Mouse (Mus musculus): ENCODE data around the gene Zfp784. TPM values are rescaled to one million over a fixed set of nuclear protein-coding genes. Genes with fewer than 3 reads are reported as not detected.

Gene Zfp784
- total and polyA plus RNA-seq, 3 experiments, result 0.96 to 2.9 TPM; not detected in 1

DNA sequence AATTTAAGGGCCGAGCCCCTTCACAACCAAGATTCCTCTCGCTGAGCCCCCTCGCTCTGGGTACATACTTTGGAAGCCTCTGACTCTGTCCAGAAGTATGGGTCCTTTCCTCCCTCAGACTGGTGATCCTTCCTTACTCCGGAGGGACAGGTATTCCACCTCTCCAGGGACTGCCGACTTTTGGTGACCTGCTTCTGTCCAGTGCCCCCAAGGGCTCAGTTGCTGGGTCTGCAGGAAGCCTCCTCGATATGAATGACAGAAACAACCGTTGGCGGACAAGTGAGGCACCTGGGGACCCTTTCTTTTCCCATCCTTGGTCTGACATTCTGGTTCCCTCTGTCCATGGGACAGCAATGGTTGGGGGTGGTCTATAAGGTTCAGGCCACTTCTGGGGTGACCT lies 19.1 kb upstream of the Zfp784 start:
- Histone ChIP-seq H3K27ac (ENCODE audit: control insufficient read depth, low read depth, low read length) (no peak overlapping the region), H3K9ac (ENCODE audit: control insufficient read depth, low read depth, low read length, poor library complexity, severe bottlenecking) (no peak overlapping the region), H3K4me3 (ENCODE audit: control insufficient read depth in 1 of 2, insufficient read depth in 1 of 2, low read depth in 2 of 2, low read length in 2 of 2) (no peak overlapping the region)

GRCm38 (mm10) chr7:5056651-5057263 lies 18.5 kb upstream of the Zfp784 start:
- H3K27ac ChIP-seq (ENCODE audit: control insufficient read depth, low read depth, low read length), result no peak overlapping the region
- no peak for TF ChIP-seq BHLHE40 (IDR thresholded peaks at IDR 0.05; ENCODE audit: borderline replicate concordance, low read depth, low read length)
- TF ChIP-seq RCOR1 (IDR thresholded peaks at IDR 0.05; ENCODE audit: low read depth, low read length), result no peak
- H3K79me2 ChIP-seq (ENCODE audit: control insufficient read depth, insufficient read depth, low read length, poor library complexity), result peaks cover 3% of the 10 kb centered on the region; the same call in 1 of the 2 replicates
- H3K4me3 ChIP-seq (ENCODE audit: control insufficient read depth in 1 of 2, insufficient read depth in 1 of 2, low read depth in 2 of 2, low read length in 2 of 2), result no peak overlapping the region
- H3K36me3 ChIP-seq (ENCODE audit: control insufficient read depth in 1 of 2, insufficient read depth in 2 of 2, low read length in 2 of 2), result no peaks in the 10 kb centered on the region
- peaks cover 0 to 5% of the 10 kb centered on the region in 2 experiments; a peak in 1 of 4 replicates for H3K4me1 ChIP-seq (ENCODE audit: control insufficient read depth in 1 of 2, insufficient read depth in 2 of 2, low read length in 2 of 2)
- H3K9me3 ChIP-seq (replicated peaks; ENCODE audit: insufficient read depth, low read length), result no peaks in the 10 kb centered on the region
- H3K9ac ChIP-seq (ENCODE audit: control insufficient read depth, low read depth, low read length, poor library complexity, severe bottlenecking), result no peak overlapping the region
- no peaks in the 10 kb centered on the region for H3K27me3 ChIP-seq (ENCODE audit: control insufficient read depth in 1 of 2, insufficient read depth in 2 of 2, low read length in 2 of 2)
- DNase-seq (ENCODE audit: low read depth, low spot score), result no peak

More for the DNA sequence above, 19.1 kb upstream of the Zfp784 start:
- Histone ChIP-seq H3K4me1 (ENCODE audit: control insufficient read depth in 1 of 2, insufficient read depth in 2 of 2, low read length in 2 of 2) (peaks cover 0 to 5% of the 10 kb centered on the region in 2 experiments; a peak in 1 of 4 replicates), H3K27me3 (ENCODE audit: control insufficient read depth in 1 of 2, insufficient read depth in 2 of 2, low read length in 2 of 2) (no peaks in the 10 kb centered on the region), H3K79me2 (ENCODE audit: control insufficient read depth, insufficient read depth, low read length, poor library complexity) (peaks cover 7% of the 10 kb centered on the region; the same call in 1 of the 2 replicates), H3K36me3 (ENCODE audit: control insufficient read depth in 1 of 2, insufficient read depth in 2 of 2, low read length in 2 of 2) (no peaks in the 10 kb centered on the region), H3K9me3 (replicated peaks; ENCODE audit: insufficient read depth, low read length) (no peaks in the 10 kb centered on the region)
- TF ChIP-seq BHLHE40 (IDR thresholded peaks at IDR 0.05; ENCODE audit: borderline replicate concordance, low read depth, low read length), result no peak
- TF ChIP-seq CHD2 (IDR thresholded peaks at IDR 0.05; ENCODE audit: low read length), result no peak
- no peak for TF ChIP-seq MYB (IDR thresholded peaks at IDR 0.05; ENCODE audit: low read depth, low read length)
- TF ChIP-seq USF1 (IDR thresholded peaks at IDR 0.05; ENCODE audit: low read depth, low read length), result no peak
- TF ChIP-seq ETS1 (IDR thresholded peaks at IDR 0.05; ENCODE audit: low read depth, low read length), result no peak
- TF ChIP-seq CHD1 (IDR thresholded peaks at IDR 0.05; ENCODE audit: low read depth, low read length), result no peak
- DNase-seq (ENCODE audit: low read depth, low spot score), result no peak

DNA sequence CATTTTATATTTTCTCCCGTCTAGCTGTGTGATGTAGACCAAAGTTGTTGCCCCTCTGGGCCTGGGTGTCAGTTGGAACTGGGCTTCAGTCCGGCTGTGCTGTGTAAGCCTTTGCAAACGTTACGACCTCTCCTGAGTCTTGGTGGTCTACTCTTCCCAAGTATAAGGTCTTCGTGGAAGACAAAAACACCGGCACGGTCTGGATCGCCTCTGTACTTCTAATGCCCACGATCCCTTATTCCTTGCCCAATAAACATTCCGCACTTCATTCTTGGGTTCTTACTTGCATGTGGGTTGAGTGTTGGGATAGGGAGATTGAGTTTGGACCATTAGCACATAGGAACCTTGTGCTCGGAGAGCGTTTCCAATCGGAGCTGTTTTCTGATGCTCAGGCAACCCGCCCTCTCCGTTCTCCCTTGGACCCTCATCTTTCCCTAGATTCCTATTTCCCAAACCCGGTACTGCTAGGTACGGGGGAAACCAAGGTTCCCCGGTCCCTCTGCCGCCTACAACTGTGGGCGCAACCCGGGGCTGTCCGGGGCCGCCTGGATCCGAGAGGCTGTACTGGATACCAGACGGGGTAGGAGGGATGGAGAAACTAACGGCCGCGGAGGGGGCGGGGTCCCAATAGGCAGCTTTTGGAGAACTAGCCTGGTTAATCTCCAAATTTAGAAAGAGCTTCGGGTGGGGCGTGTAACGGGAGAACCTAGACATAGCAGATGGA lies 15.4 kb upstream of the Zfp784 start:
- TF ChIP-seq E2F4 (IDR thresholded peaks at IDR 0.05; ENCODE audit: borderline replicate concordance, low read depth, low read length) (no peak), MAZ (IDR thresholded peaks at IDR 0.05; ENCODE audit: low read depth, low read length) (no peak), TCF12 (IDR thresholded peaks at IDR 0.05; ENCODE audit: low read depth, low read length) (no peak), CHD1 (IDR thresholded peaks at IDR 0.05; ENCODE audit: low read depth, low read length) (no peak), POLR2A (IDR thresholded peaks at IDR 0.05; ENCODE audit: control insufficient read depth in 1 of 2, insufficient read depth in 1 of 2, low read depth in 1 of 2, low read length in 2 of 2, poor library complexity in 1 of 2) (no peak), EP300 (IDR thresholded peaks at IDR 0.05; ENCODE audit: low read depth in 1 of 2, low read length in 2 of 2) (no peak), ETS1 (IDR thresholded peaks at IDR 0.05; ENCODE audit: low read depth, low read length) (no peak), USF1 (IDR thresholded peaks at IDR 0.05; ENCODE audit: low read depth, low read length) (no peak), CTCF (IDR thresholded peaks at IDR 0.05 in 2 of 3, conservative IDR thresholded peaks at IDR 0.05 in 1 of 3; ENCODE audit: control insufficient read depth in 1 of 3, insufficient read depth in 1 of 3, low read depth in 2 of 3, low read length in 3 of 3, poor library complexity in 1 of 3, severe bottlenecking in 1 of 3) (no peak), TAL1 (IDR thresholded peaks at IDR 0.05; ENCODE audit: low read length) (no peak), JUND (IDR thresholded peaks at IDR 0.05; ENCODE audit: low read depth, low read length) (no peak), UBTF (IDR thresholded peaks at IDR 0.05; ENCODE audit: borderline replicate concordance, insufficient read depth, low read depth, low read length) (no peak), MEF2A (IDR thresholded peaks at IDR 0.05; ENCODE audit: extremely low read depth, insufficient replicate concordance, low read depth, low read length, poor library complexity, severe bottlenecking) (no peak), NRF1 (IDR thresholded peaks at IDR 0.05; ENCODE audit: insufficient read depth, low read depth, low read length, poor library complexity, severe bottlenecking) (no peak), MAFK (IDR thresholded peaks at IDR 0.05; ENCODE audit: borderline replicate concordance, low read depth, low read length) (no peak)
- Histone ChIP-seq H3K79me2 (ENCODE audit: control insufficient read depth, insufficient read depth, low read length, poor library complexity) (no peaks in the 10 kb centered on the region), H3K9me3 (replicated peaks; ENCODE audit: insufficient read depth, low read length) (no peaks in the 10 kb centered on the region), H3K4me3 (ENCODE audit: control insufficient read depth in 1 of 2, insufficient read depth in 1 of 2, low read depth in 2 of 2, low read length in 2 of 2) (no peak overlapping the region), H3K36me3 (ENCODE audit: control insufficient read depth in 1 of 2, insufficient read depth in 2 of 2, low read length in 2 of 2) (no peaks in the 10 kb centered on the region), H3K9ac (ENCODE audit: control insufficient read depth, low read depth, low read length, poor library complexity, severe bottlenecking) (no peak overlapping the region), H3K27ac (ENCODE audit: control insufficient read depth, low read depth, low read length) (no peak overlapping the region), H3K4me1 (ENCODE audit: control insufficient read depth in 1 of 2, insufficient read depth in 2 of 2, low read length in 2 of 2) (no peaks in the 10 kb centered on the region), H3K27me3 (ENCODE audit: control insufficient read depth in 1 of 2, insufficient read depth in 2 of 2, low read length in 2 of 2) (no peaks in the 10 kb centered on the region)
- no peak for DNase-seq (ENCODE audit: low read depth, low spot score)
